Mouse (Mus musculus) C2C12 (cell line): ENCODE results near the gene Slco2b1.

Experiments
- CEBPB ChIP-seq: IDR thresholded peaks from one replicate; pipeline ENCODE4 v1.6.1; 2011; ENCODE audit warnings: low read depth, mild to moderate bottlenecking, control low read depth, moderate library complexity
- CTCF ChIP-seq: IDR thresholded peaks from one replicate; pipeline ENCODE4 v1.5.1; 2011; ENCODE audit not compliant: control insufficient read depth, insufficient read depth, insufficient read length
- MAX ChIP-seq: IDR thresholded peaks from one replicate; pipeline ENCODE4 v1.6.1; 2011; ENCODE audit warnings: mild to moderate bottlenecking, control low read depth
- MYOD1 ChIP-seq: IDR thresholded peaks from one replicate; pipeline ENCODE4 v1.6.1; 2011; ENCODE audit warnings: low read depth; ENCODE audit not compliant: control insufficient read depth, insufficient read length
- MYOG ChIP-seq: IDR thresholded peaks from one replicate; pipeline ENCODE4 v1.6.1; 2011; ENCODE audit not compliant: control insufficient read depth, insufficient read length; ENCODE audit errors: extremely low read depth
- USF1 ChIP-seq: IDR thresholded peaks from one replicate; pipeline ENCODE4 v1.6.1; 2011; ENCODE audit warnings: low read depth, mild to moderate bottlenecking, control low read depth, moderate library complexity

DNA sequence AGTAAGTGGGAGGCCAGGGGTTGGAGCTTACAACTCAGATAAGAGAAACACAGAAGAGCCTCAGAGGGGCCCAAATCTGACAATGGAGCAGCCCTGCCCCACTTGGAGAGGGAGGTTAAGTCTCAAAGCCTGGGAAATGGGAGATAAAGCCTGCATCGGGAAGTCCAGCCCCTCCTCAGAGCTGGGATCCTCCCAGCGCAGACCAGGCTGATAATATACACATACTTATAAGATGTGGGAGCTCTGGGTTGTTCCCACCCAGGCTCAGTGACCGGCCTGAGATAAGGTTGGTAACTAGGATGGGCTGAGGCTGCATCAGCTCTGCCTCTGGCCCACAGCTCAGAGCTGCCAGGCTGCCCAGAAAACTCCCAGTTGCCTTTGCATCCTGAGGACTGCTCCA, 69.1 kb downstream of the Slco2b1 start:
- TF ChIP-seq CTCF (no peak), USF1 (no peak), MAX (no peak), MYOG (no peak), MYOD1 (no peak), CEBPB (no peak)
